Mouse (Mus musculus): ENCODE results near the gene Cd3g.

The Cd3g gene

DNA sequence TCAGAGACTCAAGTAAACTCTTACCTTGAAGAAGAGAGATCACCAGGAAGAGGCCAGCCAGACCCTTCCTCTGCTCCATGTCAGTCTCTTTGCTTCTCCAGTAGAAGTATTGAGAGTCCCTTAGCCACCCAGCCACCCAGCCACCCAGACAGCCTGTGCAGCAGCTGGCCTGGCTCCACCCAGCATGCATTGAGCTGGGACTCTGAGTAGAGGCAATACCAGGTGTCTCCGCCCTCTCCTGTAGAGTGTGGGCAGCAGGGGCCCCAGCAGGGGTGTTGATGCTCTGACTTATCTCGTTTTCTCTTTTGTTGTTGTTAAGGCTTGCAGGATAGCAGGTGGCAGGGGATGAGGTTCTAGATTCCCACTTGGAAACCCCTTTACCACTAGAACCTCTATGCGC, at the start of gene Cd3g:
Gene Cd3g, minus strand, starts transcription at position 190 of the 400 bp plus-strand sequence.
- DNase-seq (ENCODE audit: low spot score) = no peak

DNA sequence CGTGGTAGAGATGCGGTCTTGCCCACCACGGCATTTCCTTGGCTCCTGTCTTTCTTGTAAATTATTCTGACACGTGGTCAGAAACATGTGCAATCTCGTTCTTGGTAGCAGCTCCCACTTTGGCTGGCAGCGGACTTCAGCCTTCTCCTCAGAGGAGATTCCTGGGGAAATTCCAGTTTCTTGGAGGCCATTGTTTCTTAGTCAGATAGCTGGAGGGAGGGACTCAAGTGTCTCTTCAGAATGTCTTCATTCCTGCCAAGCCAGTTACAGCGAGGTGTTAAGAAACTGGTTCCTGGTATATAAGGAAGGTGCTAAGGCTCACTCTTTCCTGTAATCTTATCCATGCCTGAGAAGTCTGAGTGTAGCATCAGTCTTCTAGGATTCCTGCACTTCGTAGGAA, 47.1 kb upstream of the Cd3g start:
- no peak for DNase-seq (ENCODE audit: low spot score)

DNA sequence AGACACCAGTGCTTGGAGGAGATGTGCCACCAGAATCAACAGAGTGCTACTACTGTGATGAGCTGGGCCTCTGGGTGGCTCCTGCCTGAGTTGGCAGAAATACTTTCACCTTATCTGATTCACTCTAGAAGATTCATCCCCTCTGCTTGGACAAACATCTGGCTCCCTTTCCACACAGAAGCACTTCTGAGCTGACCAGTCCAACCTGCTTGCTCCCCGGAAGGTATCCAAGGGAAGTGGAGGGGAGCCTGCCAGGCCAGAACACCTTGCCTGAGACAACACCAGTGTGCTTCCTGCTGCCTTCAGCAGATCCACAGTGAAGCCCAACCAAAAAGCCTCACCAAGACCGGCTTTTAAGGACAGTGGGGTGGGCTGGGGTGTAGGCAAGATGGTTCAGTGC, 44.0 kb upstream of the Cd3g start:
- no peak for DNase-seq (ENCODE audit: low spot score)

DNA sequence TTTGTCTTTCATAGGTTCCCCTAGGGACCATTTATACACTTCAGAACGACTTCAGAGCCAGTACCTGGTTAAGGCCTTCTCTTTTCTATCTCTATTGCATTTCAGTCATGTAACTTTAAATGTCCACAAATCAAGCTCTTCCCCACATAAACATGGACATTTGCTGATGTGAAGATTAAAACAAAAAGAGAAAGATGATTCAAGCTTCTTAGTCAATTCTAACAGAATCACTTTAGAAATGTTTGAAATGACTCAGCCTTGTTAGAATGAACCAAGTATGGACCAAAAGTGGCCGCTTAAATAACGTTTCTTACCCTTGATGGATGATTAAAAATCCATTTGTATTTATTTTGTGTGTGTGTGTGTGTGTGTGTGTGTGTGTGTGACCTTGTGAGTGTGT, 43.4 kb upstream of the Cd3g start:
- no peak for DNase-seq (ENCODE audit: low spot score)

DNA sequence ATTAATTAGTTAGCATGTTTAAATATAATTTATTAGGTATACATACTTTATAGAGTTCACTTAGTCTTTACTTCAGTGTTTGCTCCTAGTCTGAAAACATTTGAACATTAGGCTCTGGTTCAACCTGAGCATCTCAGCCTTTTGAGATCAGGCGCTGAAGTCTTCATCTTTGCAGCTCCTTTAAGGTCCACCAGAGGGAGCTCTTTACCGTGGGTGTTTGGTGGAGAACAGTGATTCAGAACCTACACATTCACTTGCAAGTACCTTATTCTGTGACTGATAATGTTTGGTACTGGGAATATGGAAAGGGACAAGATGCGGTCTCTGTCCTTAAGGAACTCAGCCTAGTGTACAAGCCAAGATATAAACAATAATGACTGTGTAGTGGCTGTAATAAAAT, 42.6 kb upstream of the Cd3g start:
- DNase-seq (ENCODE audit: low spot score) = no peak

DNA sequence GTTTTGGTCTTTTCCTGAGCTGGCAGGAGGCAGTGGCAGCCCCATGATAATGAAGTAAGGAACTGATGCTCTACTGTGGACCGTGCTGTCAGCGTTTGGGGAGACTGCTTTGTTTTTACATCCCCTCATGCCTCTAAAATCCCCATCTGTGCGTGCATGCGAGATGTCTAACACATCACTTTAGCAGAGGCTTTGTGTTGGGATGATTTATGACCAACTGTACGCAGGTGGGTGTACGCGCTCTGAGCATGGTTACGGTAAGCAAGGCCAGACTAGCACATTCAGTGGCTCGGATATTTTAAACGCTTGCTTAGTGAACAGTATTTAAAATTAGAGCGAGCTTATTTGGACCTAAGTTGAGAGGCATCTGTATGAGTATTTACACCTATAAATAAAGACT, 37.8 kb upstream of the Cd3g start:
- DNase-seq (ENCODE audit: low spot score) = no peak

DNA sequence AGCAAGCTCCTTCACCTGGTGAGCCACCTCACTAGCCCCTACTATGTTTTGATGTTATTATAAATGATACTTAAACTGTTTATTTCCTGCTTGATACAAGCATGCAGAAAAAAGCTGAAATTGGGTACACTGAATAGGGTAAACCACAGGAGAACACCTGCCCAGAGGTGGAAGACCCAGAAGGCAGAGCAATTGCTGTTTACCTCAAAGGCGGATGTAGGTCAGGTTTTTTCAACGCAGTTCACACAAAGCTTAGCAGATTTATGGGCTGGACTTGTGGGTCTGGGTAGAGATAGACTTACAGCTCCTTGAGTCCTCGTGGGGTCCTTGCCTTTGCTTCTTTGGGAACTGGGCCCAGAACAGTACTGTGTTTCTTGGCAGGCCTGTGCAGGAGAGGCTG, 35.6 kb upstream of the Cd3g start:
- no peak for DNase-seq (ENCODE audit: low spot score)

DNA sequence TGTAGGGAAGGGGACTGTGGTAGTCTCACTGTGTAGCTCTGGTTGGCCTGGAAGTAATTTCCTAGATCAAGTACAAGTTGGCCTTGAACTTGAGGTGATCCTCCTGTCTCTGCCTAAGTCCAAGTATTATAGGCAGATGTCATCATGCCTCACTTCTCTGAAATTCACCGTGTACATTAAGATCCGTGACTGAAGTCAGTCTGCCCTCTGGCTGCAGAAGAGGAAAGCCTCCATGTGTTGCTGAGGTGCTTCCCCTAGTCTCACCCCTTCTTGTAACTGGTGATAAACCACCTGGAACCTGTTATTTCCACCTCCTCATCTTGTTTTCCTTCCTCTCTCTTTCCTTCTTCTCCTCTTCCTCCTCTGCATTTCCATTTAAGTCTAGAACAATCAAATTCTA, 34.6 kb upstream of the Cd3g start:
- DNase-seq (ENCODE audit: low spot score) = no peak

DNA sequence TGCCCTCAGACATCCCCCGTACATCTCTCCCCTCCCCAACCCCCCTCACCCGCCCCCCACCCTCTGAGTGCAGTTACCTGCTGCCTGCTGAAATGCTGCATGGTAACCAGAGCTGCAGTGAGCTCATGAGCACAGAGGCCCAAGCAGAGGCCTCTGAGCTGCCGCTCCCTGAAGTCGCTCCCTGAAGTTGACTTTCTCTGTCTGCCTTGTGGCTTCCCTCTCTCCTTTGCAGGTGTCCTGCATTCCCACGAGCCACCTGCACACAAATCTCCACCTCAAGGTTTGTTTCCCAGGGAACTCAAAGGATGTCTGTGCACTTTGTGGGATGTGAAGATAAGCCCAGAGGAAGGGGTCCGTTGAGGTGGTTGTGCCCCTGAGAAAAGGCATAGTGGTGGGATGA, 31.1 kb upstream of the Cd3g start:
- no peak for DNase-seq (ENCODE audit: low spot score)

DNA sequence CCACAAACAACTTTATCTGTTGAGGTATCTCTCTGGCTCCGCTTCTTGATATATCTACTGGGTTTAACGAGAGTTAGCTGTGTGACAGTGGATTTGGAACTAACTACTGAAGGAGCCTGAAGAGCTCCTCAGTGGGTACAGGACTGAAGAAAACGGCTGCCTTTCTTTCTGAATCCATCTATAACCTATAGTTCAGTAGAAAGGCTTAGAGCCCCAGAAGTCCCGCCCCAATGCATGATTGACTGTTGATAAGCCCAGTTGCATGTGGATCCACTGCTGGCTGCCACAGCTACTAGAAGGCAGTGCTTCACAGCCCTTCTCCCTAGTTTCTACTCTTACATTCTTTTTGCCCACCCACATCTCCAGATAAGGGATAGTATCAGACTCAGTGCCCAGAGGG, 30.2 kb upstream of the Cd3g start:
- DNase-seq (ENCODE audit: low spot score) = no peak

DNA sequence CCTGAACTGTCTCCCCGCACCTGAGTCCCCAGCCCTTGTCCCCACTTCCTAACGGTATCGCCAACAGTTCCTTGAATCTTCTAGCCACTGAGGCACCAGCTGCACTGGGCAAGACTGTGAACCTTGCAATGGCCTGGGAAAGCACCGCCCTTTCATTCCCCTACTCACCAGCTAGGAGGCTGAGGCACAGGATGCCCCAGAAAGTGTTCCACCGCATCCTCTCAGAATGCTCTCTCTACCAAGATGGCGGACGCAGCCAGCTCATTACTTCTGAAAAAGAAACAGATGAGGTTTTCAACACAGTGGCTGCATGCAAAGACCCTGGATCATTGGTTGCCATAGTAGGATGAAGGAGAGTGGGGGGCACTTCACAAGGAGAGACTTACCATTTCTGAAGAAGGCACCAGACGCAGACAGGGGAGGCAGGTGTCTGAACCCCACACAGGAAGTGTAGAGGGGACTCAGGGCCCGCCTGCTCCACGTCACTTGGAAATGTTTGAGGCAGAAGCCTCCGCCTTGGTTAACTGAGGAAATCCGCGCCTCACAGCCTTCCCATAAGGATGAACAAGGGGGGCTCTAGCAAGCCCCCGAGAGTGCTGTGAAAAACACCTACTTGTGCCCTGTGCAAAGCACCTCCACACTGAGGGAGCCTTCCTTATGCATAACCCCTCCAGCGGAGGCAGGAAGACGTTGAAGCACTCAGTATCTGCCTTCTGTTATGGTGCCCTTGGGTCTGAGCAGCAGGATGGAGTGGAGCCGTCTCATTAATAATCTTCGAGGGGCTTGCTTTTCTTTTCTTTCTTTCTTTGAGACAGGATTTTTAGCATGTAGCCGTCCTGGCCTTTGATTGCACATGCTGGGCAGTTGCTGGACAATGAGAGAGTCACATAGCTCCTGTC, 29.2 kb upstream of the Cd3g start, which contains the start of gene Cd3e:
Gene Cd3e, minus strand, starts transcription at position 448 of the 899 bp plus-strand sequence.
- no peak for DNase-seq (ENCODE audit: low spot score)

DNA sequence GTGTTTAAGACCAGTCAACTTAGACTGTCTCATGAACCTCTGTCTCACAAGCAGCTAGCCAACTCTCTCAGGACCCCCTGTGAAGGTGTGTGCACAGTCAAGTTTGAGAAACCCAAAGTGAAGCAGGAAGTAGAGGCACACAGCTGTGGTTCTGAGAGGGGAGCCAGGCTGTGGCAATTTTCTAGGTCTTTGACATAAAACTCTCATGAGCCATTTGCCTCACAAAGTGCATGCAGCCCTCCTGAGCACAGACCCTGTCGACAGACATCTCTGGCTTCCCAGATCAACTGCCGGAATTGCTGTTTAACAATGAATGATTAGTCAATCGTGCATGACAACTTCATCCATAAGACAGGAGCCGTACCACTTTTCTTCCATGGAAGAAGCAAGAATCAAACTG, 28.1 kb upstream of the Cd3g start:
- DNase-seq (ENCODE audit: low spot score) = no peak

DNA sequence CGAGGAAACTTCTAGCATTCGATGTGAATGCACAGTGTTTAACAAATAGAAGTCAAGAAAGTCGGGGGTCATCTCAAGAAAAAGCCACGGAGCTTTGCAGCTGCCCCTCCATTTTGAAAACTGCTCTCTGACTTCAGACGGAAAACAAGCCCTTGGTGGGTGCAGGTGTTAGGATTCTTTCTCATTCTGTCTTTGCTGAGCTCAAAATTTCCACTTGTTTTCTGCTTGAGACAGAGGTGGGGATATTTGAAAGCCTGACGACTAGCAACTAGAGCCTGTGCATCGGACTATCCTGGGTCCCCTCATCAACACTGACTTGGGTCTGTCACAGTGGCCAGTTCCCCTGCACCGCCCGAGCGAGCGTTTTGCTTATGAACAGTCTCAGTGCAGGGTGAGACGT, 27.2 kb upstream of the Cd3g start:
- DNase-seq (ENCODE audit: low spot score) = no peak

DNA sequence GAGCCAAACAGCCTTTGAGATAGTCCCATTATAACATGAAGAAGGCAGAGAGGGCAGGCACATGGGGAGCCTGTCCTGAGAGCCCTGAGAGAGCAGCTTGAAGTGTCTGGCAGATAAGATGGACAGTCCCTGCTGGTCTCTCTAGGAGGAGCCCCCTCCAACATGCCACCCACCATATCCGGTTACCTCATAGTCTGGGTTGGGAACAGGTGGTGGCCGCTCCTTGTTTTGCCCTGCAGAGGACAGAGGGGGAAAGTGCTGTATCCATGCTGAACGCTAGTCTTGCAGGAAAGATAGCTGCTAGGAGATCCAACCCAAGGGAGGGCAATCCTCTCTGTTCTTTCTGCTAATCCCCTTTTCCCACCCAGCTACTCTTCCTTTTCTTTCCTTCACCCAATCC, 20.0 kb upstream of the Cd3g start:
- no peak for DNase-seq (ENCODE audit: low spot score)

DNA sequence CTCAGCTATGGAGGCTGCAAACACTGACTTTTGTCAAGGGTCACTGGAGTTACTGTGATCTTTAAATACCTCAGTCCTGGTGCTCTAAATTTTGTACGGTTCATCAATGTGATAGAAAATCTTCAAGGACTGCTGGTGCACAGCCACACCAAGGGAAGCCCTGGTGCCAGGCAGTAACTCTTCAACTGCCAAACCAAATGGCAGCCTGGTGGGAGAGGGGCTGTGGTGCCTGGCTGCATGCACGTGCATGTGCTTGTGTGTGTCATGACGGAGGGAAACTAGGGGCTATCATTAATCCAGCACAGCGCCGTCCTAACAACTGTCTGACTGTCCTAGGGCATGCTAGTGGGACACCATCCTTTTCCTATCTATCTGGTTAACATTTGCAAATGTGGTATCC, 19.5 kb upstream of the Cd3g start:
- no peak for DNase-seq (ENCODE audit: low spot score)

DNA sequence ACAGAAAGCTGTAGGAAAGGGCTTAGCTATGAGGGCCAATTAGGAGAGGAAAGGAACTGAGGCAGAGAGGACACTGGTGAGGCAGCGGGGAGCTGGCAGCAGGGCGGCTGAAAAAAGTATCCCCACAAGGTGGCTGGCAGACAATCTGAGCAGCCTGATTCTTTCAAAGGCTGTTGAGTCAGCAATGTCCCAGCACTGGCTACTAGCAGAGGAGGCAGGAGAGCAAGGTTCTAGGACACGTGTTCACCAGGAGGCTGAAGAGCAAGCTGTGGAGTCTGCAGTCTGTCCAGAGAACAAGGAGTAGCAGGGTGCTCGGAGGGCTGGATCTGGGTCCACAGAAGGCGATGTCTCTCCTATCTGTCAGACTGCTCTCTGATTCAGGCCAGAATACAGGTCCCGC, 18.9 kb upstream of the Cd3g start:
- no peak for DNase-seq (ENCODE audit: low spot score)

DNA sequence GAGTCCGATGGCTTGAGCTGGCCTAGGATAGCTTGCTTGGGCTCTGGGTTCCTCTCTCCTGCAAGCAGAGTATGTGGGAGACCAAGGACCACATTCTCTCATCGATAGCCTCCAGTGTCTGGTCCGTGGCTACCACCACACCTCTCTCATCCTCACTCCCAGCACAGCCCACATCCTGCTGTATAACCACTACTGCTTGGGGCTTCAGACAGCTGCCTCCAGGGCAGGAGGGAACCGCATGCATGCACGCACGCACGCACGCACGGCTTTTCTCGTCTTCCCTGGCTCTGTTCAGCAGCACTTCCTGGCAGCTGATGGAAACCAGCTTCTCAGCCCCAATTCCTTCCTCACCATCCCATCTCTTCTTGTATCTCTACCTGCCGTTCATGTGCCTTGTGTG, 17.9 kb upstream of the Cd3g start:
- DNase-seq (ENCODE audit: low spot score) = no peak

DNA sequence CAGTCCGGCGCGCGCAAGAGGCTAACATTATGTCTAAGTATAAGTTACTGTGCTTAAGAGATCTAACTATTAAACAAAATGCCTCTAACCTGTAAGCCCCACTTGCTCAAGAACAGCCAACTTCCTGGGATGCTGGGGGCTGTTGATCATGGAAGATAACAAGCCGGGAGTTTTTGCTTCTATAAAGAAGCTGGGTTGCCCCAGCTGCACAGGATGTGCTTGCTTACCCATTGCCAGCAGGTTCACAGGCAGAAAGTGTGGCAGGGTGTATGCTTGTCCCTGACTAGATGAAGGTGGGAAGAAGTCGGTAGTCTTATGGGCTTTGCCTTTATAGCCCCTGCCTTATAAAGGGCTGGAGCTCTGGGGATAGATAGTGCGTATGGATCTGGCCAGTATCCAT, 16.4 kb upstream of the Cd3g start:
- no peak for DNase-seq (ENCODE audit: low spot score)

DNA sequence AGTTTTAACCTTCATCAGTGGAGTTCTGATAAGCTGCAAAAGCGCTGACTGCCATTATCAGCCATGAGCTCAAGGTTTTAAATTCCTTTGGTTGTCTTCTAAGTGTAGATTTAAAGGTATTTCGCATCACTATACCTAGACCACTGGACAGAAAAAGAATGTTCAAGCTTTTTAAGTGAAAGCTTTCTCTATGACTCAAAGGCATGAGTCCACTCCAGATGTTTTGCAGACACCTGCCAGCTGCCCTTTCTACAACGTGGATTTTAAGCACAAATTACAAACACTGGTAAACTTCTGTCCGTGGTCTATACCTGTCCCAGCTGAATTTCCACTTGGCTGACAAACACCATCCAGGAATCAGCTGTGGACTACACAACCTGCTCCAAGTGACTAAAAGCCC, 14.7 kb upstream of the Cd3g start:
- no peak for DNase-seq (ENCODE audit: low spot score)

DNA sequence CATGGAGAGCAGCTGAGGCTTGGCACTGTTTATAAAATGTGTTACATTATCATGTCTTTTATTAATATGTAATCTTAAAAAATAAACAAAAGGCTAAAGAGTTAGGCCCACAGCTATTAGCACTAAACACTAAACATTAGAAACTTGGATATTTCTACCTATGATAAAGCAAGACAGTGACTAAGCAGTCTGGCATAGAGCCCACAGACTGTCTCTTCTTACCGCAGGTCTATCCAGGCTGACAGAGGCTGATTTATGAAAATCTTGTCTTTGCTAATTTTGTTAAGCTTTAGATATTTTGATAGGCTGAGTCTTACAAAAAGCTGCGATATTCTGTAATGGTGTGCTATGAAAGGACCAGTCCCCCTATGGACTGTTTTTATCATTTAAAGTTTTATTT, 13.0 kb upstream of the Cd3g start:
- no peak for DNase-seq (ENCODE audit: low spot score)

DNA sequence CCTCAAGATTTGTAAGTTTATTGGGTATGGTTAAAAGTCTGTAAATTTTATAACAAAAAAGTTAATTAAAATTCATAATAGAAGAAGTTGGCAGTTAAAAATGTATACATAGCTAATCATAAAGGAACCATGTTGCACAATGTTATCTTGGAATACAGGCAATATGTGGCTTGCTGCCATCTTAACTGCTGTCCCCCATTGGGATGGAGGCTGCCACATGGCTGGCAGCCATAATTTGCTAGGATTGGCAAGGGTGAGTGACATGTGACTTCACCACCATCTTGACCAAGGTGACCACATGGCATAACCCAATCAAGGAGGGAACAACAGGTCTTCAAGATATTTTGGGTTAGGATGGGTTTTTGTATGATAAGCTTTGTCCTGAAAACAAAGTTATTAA, 12.0 kb upstream of the Cd3g start:
- DNase-seq (ENCODE audit: low spot score) = no peak

DNA sequence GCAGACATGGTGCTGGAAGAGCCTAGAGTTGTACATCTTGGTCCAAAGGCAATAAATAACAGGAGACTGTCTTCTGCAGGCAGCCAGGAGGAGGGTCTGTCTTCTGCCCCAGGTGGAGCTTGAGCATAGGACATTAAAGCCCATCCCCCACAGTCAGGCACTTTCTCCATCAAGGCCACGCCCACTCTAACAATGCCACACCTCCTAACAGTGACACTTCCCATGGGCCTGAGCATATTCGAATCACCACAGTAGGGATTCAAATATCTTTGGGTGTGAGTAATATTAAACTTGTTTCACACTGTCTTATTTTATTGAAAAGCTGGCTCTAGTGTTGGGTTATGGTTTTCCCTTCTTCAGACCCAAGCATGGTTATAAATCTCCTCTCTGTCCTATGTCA, 11.6 kb upstream of the Cd3g start:
- DNase-seq (ENCODE audit: low spot score) = no peak

DNA sequence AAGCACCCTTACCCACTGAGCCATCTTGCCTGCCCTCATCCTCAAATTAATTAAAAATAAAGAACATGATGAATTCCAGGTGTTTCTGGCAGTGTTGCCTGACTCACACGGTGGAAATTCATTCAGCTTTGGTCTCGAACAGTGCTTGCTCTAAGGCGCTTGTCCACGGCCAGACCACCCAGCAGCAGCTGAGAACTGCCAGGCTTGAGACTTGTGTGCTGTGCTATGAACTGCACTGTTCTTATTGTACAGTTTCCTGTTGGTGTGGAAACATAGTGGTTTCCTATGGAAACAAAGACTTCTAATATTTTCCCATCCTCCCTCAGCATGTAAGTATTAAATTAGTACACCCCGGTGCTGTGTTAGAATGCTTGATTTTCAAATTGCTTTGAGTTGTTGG, 6.7 kb upstream of the Cd3g start:
- no peak for DNase-seq (ENCODE audit: low spot score)

DNA sequence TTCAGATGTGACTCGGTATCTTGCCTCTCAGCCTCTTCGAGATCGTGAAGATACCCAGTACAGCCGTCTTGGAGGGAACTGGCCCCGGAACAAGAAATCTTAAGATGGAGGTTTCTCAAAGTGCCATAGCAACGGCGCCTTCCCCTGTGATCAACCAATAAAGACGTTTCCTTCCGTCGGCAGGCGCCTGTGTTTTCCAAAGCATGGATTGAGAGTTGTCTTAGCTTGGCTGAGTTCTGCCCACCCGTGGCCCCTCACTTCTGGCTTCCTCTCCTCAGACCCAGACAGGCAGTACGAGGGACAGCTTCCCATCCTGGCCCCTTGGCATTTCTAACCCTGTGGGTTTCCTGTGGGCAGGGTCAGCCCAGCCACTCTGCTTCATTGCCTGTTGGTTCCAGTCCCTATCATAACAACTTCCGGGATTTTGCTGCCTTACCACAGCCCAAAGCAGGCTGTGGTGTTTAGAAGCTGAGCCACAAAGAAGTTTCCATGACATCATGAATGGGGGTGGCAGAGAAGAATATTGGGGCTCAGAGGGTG, 6.1 kb upstream of the Cd3g start:
- no peak for DNase-seq (ENCODE audit: low spot score)

Data from urinary bladder, postnatal 10 days (tissue).